Mouse (Mus musculus) gastrocnemius, adult 8-10 months (tissue): ENCODE measurements at regions not wholly inside any gene's neighbourhood (a gene's known extent, or its start where the extent isn't known, plus 50 kb on each side); places are given as distances from the start of the nearest gene placed in this dataset.
A peak's percentile ranks its signal among the peaks of the same experiment; 100 is the strongest.

Experiments used
- DNase-seq, 2 experiments: peaks; one replicate each; pipeline ENCODE4 v3.0.0; 2022; ENCODE audit warnings: low spot score in 2 of 2

GRCm38 (mm10) chr4:35417866-35418265 is 191.9 kb upstream of the C9orf72 start:
- DNase-seq = no peak

- DNase-seq = no peak
Observed at GRCm38 (mm10) chr4:35413488-35413887, 187.5 kb upstream of the C9orf72 start.

DNA sequence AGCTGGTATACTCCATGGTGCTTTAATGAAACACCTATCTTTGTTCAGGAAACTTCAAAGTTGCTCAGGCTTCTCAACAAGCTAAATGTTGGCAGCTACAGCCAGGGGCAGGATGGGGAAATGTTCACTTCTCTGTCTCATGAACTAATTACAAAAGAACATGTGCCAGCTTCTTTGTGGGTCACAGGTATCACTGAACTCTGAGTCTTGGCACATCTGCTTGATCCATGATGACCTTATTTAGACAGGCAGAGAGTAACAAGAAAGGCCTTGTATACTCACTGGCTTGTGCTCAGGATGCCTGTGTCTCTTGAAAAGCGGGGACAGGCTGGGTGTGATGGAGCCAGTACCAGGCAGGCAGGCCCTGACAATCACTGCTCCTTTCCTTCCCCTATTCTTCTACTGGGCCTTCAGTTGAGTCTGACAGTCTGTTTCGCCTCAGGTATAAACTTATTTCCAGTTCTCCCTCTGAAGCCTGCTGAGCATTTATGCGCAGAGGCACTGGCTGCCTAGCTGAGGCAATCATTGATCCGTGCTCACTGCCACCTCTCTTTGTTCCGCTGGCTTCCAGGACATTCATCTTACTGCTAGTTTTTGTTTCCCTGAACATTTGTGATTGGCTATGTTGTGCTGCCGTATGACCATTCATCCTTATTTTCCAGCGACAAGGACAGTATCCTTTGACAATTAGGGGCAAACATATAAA is 179.5 kb upstream of the C9orf72 start:
- DNase-seq = no peak

GRCm38 (mm10) chr4:35404068-35404467 is 178.1 kb upstream of the C9orf72 start:
- no peak for DNase-seq

GRCm38 (mm10) chr4:35403594-35403993 is 177.6 kb upstream of the C9orf72 start:
- no peak for DNase-seq

GRCm38 (mm10) chr4:35402376-35403133 is 176.6 kb upstream of the C9orf72 start:
- DNase-seq = no peak

GRCm38 (mm10) chr4:35401783-35402182 is 175.8 kb upstream of the C9orf72 start:
- no peak for DNase-seq

DNA sequence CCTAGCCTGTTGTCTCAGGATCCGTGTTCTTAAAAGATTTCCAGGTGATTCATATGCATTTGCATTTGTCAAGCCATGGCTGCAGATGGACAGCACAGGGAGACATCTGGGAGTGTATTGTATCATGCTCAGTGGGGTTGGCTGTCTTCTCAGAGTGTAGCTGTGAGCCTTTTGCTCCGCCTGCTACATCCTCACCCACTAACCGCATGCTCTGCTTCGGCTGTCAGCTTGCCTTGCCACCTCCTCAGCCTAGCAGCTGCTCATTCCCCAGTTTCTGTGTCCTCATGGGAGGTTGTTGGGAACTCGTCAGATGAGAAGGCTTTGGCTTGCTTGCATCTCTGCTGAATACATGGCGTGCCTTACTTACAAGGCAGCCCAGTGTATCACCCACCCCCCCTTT is 174.5 kb upstream of the C9orf72 start:
- no peak for DNase-seq

DNA sequence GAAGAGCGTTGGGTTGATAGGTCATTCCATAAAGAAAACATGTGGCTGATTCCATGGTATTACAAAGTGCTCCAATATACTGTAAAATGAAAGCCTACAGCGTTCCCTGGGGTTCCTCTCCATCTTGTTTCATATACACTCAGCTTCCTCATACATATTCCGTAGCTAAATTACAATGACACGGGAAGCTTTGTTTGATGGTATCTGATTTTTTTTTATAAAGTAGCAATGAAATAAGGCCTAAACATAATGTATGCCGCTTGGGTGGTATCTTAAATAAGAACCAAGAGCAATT is 169.6 kb upstream of the C9orf72 start:
- DNase-seq = no peak

- DNase-seq = no peak
Observed at GRCm38 (mm10) chr4:35394821-35395582, 169.0 kb upstream of the C9orf72 start.

- DNase-seq = no peak
Observed at GRCm38 (mm10) chr4:35375791-35376190, 149.8 kb upstream of the C9orf72 start.

- DNase-seq = no peak
Observed at GRCm38 (mm10) chr4:35373213-35373860, 147.4 kb upstream of the C9orf72 start.

GRCm38 (mm10) chr4:35372528-35373212 is 146.7 kb upstream of the C9orf72 start:
- DNase-seq = peak in 1 of 2 experiments; percentile 16

DNA sequence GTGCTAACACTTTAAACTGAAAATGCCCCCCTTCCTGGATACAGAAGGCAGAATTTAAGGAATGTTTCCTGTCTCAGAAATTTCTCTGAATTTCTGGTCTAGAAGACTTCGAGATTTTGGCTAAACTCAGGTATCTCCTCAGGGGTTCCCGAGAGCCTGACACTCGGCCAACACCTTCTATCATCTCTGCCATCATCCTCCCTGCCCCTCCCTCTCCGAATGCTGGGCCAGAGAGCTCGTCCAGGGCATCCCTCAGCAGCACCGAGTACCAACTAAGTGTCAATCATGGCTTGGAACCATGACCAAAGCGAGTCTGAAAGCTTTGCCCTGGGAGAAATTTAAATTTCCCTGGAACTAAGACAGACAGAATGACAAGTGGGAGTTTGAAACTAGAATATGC is 138.2 kb upstream of the C9orf72 start:
- no peak for DNase-seq

- DNase-seq = no peak
Observed at GRCm38 (mm10) chr4:35362176-35362575, 136.2 kb upstream of the C9orf72 start.

DNA sequence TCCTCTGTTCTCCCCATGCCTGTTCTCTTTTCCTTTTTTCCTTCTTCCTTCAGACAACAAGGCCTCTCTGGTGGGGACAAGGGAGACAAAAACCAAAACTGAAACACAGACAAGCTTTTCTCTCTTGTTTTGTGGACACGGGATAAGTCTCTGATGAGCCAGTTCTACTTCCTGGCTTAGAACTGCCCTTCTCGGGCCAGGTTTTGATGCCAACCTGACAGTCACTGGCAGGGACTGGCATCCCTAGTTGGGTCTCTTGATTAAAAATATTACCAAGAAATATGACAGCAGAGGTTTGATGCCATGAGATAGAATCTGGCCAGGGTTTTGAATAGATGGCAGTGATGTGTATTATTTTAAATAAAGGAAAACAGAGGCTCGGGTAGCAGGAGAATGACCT is 133.4 kb upstream of the C9orf72 start:
- DNase-seq = no peak

GRCm38 (mm10) chr4:35356904-35357563 is 131.1 kb upstream of the C9orf72 start:
- no peak for DNase-seq

DNA sequence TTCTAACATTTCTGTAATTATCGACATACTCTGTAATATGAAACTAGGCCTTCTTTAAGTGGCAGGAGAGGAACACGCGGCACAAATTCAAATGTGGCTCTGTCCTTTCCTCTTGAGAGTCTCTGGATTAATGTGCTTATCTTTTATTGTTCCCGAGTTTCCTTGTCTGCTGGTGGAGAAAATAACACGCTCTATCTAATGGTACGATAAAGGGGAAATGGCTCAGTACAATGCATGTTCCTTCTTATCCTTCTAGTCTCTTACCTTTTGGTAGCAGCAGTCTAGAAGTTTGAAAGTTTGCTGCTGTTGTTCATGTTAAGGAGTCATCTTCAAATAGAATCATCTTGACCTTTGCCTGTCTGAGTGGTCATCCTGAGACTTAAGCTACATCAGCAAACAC is 130.1 kb upstream of the C9orf72 start:
- DNase-seq = no peak

DNA sequence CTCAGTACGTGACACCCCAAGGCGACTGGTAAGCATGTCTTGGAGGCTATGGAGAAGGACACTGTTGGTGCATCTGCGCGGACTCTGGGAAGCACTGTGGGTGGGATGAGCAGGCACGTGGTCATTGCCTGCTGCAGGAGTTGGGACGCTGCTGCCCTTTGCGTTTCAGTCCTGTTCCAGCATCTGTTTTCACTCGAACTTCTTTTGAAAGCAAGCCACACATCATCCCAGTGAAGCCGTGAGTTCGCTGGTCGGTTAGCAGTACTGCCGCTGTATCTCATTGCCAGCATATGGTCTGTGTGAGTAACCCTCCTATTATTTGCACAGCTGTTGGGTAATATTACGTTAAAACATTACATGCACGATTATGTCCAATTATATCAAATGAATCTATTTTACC is 128.1 kb upstream of the C9orf72 start:
- no peak for DNase-seq

GRCm38 (mm10) chr4:35352606-35353005 is 126.6 kb upstream of the C9orf72 start:
- DNase-seq = no peak

GRCm38 (mm10) chr4:35350465-35350864 is 124.5 kb upstream of the C9orf72 start:
- no peak for DNase-seq
